Mouse (Mus musculus) forebrain, postnatal 0 days (tissue): Measurements from ENCODE around the gene Rgs8. TPM values are rescaled to one million over a fixed set of nuclear protein-coding genes. Genes with fewer than 3 reads are reported as not detected.

Experiments used
- ATAC-seq: fragments of 200-750 bp; cut with Nextera tagmentation; 2 replicates; pipeline ENCODE4 v1.8.0; 2017; ENCODE audit warnings: mild to moderate bottlenecking, moderate library complexity
- DNase-seq: peaks from one replicate; pipeline ENCODE4 v3.0.0-alpha.2; 2015
- H3K27ac ChIP-seq: fragments of 300-500 bp; sonication (generic); 2 replicates; pipeline ENCODE4 v1.5.1; 2014; ENCODE audit warnings: low read depth, mild to moderate bottlenecking, antibody characterized with exemption, low read length, moderate library complexity, mixed read lengths
- H3K27me3 ChIP-seq: fragments of 300-500 bp; sonication (generic); 2 replicates; pipeline ENCODE4 v1.6.1; 2014; ENCODE audit warnings: mild to moderate bottlenecking, low read length, mixed read lengths; ENCODE audit not compliant: insufficient read depth
- H3K36me3 ChIP-seq: fragments of 300-500 bp; sonication (generic); 2 replicates; pipeline ENCODE4 v1.6.1; 2014; ENCODE audit warnings: mild to moderate bottlenecking, moderate library complexity; ENCODE audit not compliant: insufficient read depth
- H3K4me1 ChIP-seq: fragments of 300-500 bp; sonication (generic); 2 replicates; pipeline ENCODE4 v1.6.1; 2014; ENCODE audit warnings: antibody characterized with exemption; ENCODE audit not compliant: insufficient read depth
- H3K4me2 ChIP-seq: fragments of 300-500 bp; sonication (generic); 2 replicates; pipeline ENCODE4 v1.6.1; 2014; ENCODE audit warnings: low read depth, mild to moderate bottlenecking, moderate library complexity
- H3K4me3 ChIP-seq: fragments of 300-500 bp; sonication (generic); 2 replicates; pipeline ENCODE4 v1.5.1; 2014; ENCODE audit warnings: low read depth, low read length, mixed read lengths
- H3K9ac ChIP-seq: fragments of 300-500 bp; sonication (generic); 2 replicates; pipeline ENCODE4 v1.6.1; 2014; ENCODE audit warnings: mild to moderate bottlenecking
- H3K9me3 ChIP-seq: fragments of 300-500 bp; sonication (generic); 2 replicates; pipeline ENCODE4 v1.6.1; 2016; ENCODE audit warnings: low read length
- CTCF ChIP-seq: sonication (generic); IDR thresholded peaks from 2 replicates; pipeline ENCODE4 v1.5.1; 2016; ENCODE audit warnings: antibody characterized with exemption, control low read depth, low read depth
- WGBS: fragments of 180-500 bp; shearing (Covaris S2); extraction: QIAGEN DNeasy Blood & Tissue Kit; methylation state at CpG from one replicate; pipeline ENCODE4 v1.1.7; 2014; 5-methylcytosine and 5-hydroxymethylcytosine counted together
- polyA plus RNA-seq: library from polyadenylated mRNA; unstranded; fragments of >200 nt; fragmentation: Nextera tagmentation; extraction: Ambion mirVana; gene quantifications from 2 replicates; pipeline ENCODE4 v1.2.1, GENCODE M21; 2015
- total RNA-seq: library from RNA; depleted of rRNA; stranded (reverse); fragments of >200 nt; gene quantifications from 2 replicates; pipeline ENCODE4 v1.2.3, GENCODE M21; 2014

Rgs8 gene
- total and polyA plus RNA-seq, 2 experiments from 2014 or later: 16.6 to 22.7 TPM

DNA sequence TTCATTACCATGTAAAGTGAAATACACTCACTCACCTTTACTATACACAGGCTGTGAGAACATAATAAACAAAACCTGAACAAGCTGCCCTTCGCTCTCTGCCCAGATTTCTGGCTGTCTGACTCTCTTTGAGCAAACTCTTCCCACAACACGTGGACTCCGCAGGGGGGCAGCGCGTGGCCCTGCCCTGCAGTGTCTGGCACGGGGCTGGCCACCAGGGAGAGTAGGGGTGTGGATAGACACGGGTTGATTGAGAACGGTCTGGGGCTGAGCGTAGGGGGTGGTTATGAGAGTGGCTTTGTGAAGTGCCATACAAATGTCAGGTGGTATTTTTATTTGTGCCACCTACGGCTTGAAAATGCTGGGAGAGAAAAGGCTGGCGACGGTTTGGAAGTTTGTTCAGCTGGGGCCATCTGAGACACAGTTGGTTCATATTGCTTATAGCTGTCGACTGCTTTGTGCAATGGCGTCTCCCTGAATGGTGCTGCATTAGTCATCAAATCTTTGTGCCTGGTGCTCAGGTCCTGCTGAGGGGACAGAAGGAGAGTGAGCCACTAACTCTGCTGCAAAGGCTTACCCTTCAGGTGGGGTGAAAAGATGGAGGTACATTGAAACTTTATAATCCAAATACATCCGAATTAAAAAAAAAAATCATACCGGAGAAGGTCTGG is 44.9 kb downstream of the Rgs8 start:
- no peak overlapping the region for H3K4me3 ChIP-seq
- no peak overlapping the region for H3K9ac ChIP-seq
- no peak for TF ChIP-seq CTCF
- no peaks in the 10 kb centered on the region for H3K36me3 ChIP-seq
- no peak for DNase-seq
- 64% methylated on average over 16 of the region's 16 CpGs for WGBS
- no peaks in the 10 kb centered on the region for H3K4me1 ChIP-seq
- H3K27ac ChIP-seq: no peak overlapping the region
- no peaks in the 10 kb centered on the region for H3K27me3 ChIP-seq
- ATAC-seq: peak; percentile 45; the same call in 1 of the 2 replicates
- no peak overlapping the region for H3K4me2 ChIP-seq
- H3K9me3 ChIP-seq: no peaks in the 10 kb centered on the region

- 75% methylated on average over 7 of the region's 7 CpGs for WGBS
- Histone ChIP-seq H3K9ac (no peak overlapping the region), H3K27ac (no peak overlapping the region), H3K4me1 (peaks cover under 1% of the 10 kb centered on the region), H3K27me3 (no peaks in the 10 kb centered on the region), H3K36me3 (no peaks in the 10 kb centered on the region), H3K9me3 (no peaks in the 10 kb centered on the region), H3K4me3 (no peak overlapping the region), H3K4me2 (no peak overlapping the region)
- no peak for TF ChIP-seq CTCF
- ATAC-seq (no peak), DNase-seq (no peak)
Observed at GRCm38 (mm10) chr1:153698311-153699084, 45.7 kb downstream of the Rgs8 start.

GRCm38 (mm10) chr1:153700448-153701063 is 47.7 kb downstream of the Rgs8 start:
- WGBS: 87% methylated on average over 11 of the region's 11 CpGs
- Histone ChIP-seq H3K27me3 (no peaks in the 10 kb centered on the region), H3K4me2 (no peak overlapping the region), H3K4me1 (peaks cover 12% of the 10 kb centered on the region), H3K36me3 (no peaks in the 10 kb centered on the region), H3K9ac (no peak overlapping the region), H3K27ac (no peak overlapping the region), H3K9me3 (no peaks in the 10 kb centered on the region), H3K4me3 (no peak overlapping the region)
- no peak for DNase-seq
- no peak for ATAC-seq
- no peak for TF ChIP-seq CTCF

- WGBS: 93% methylated on average over 1 of the region's 1 CpGs
- no peaks in the 10 kb centered on the region for H3K9me3 ChIP-seq
- peaks cover 12% of the 10 kb centered on the region for H3K4me1 ChIP-seq
Observed at GRCm38 (mm10) chr1:153701461-153701860, 48.6 kb downstream of the Rgs8 start.

GRCm38 (mm10) chr1:153702166-153702852 is 49.5 kb downstream of the Rgs8 start:
- H3K4me3 ChIP-seq: no peak overlapping the region
- no peak overlapping the region for H3K4me2 ChIP-seq
- no peak for TF ChIP-seq CTCF
- no peaks in the 10 kb centered on the region for H3K36me3 ChIP-seq
- H3K9me3 ChIP-seq: no peaks in the 10 kb centered on the region
- H3K9ac ChIP-seq: no peak overlapping the region
- H3K27ac ChIP-seq: no peak overlapping the region
- peaks cover 12% of the 10 kb centered on the region for H3K4me1 ChIP-seq
- no peak for ATAC-seq
- DNase-seq: no peak
- H3K27me3 ChIP-seq: no peaks in the 10 kb centered on the region
- 72% methylated on average over 8 of the region's 8 CpGs for WGBS

More at GRCm38 (mm10) chr1:153701461-153701860, 48.6 kb downstream of the Rgs8 start:
- H3K27ac ChIP-seq: no peak overlapping the region
- no peak overlapping the region for H3K4me2 ChIP-seq
- H3K27me3 ChIP-seq: no peaks in the 10 kb centered on the region
- TF ChIP-seq CTCF: no peak
- no peak overlapping the region for H3K4me3 ChIP-seq
- no peaks in the 10 kb centered on the region for H3K36me3 ChIP-seq
- no peak overlapping the region for H3K9ac ChIP-seq
- DNase-seq: no peak
- no peak for ATAC-seq

GRCm38 (mm10) chr1:153702853-153703410 is 50.1 kb downstream of the Rgs8 start:
- Histone ChIP-seq H3K4me2 (no peak overlapping the region), H3K36me3 (no peaks in the 10 kb centered on the region), H3K4me3 (no peak overlapping the region), H3K9me3 (no peaks in the 10 kb centered on the region), H3K27ac (no peak overlapping the region), H3K27me3 (no peaks in the 10 kb centered on the region), H3K9ac (no peak overlapping the region), H3K4me1 (peaks cover 12% of the 10 kb centered on the region)
- 29% methylated on average over 8 of the region's 8 CpGs for WGBS
- no peak for TF ChIP-seq CTCF
- DNase-seq: peak; percentile 27
- peak; percentile 47 for ATAC-seq
